Mouse (Mus musculus): ENCODE data around the gene Zfp704. TPM values are rescaled to one million over a fixed set of nuclear protein-coding genes. Genes with fewer than 3 reads are reported as not detected.
A peak's percentile ranks its signal among the peaks of the same experiment; 100 is the strongest.

The Zfp704 gene
- polyA plus RNA-seq, 1 experiment from 2014 or later, result 8.5 TPM

- no peaks in the 10 kb centered on the region for H3K36me3 ChIP-seq
- no peak overlapping the region for H3K27ac ChIP-seq (replicated peaks)
- no peaks in the 10 kb centered on the region for H3K27me3 ChIP-seq
- no peak for ATAC-seq (ENCODE audit: low read depth)
- H3K9ac ChIP-seq, result no peak overlapping the region
- H3K4me2 ChIP-seq, result no peak overlapping the region
- H3K4me1 ChIP-seq (replicated peaks), result no peaks in the 10 kb centered on the region; the same call in 1 of the 2 replicates
- H3K4me3 ChIP-seq, result no peak overlapping the region
- no peaks in the 10 kb centered on the region for H3K9me3 ChIP-seq
- 81% methylated on average over 6 of the region's 6 CpGs for WGBS
Observed at GRCm38 (mm10) chr3:9423669-9424068, 186.2 kb downstream of the Zfp704 start.

- WGBS, result 92% methylated on average over 4 of the region's 4 CpGs
- H3K9ac ChIP-seq, result no peak overlapping the region
Observed at GRCm38 (mm10) chr3:9408896-9409295, 201.0 kb downstream of the Zfp704 start.

DNA sequence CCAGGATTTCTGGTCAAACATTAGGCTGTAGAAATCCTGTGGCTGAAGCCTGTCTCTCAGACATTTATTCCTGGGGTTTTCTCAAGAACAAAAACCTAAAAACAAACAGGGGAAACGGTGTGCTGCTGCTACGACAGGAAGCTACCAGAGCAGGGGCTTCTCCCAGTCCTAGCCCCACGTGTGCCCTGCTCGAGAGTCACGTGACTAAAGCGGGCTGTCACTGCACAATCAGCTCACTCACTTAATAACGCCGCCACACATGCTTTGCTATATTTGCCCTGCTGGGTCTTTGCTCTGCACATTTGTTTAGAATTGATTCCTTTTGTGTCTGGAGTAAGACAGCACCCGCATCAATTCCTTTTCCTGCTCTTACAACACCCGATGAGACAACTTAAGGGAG is 202.1 kb downstream of the Zfp704 start:
- peaks cover 12% of the 10 kb centered on the region; the same call in 1 of the 2 replicates for H3K4me1 ChIP-seq (replicated peaks)
- H3K27me3 ChIP-seq, result no peaks in the 10 kb centered on the region
- H3K9ac ChIP-seq, result no peak overlapping the region
- no peaks in the 10 kb centered on the region for H3K36me3 ChIP-seq
- 0 out of 2 replicates have a peak overlapping the region, but pooled peaks have one; percentile 9 for H3K27ac ChIP-seq (replicated peaks)
- no peak overlapping the region for H3K4me3 ChIP-seq
- 78% methylated on average over 10 of the region's 10 CpGs for WGBS
- H3K9me3 ChIP-seq, result no peaks in the 10 kb centered on the region
- H3K4me2 ChIP-seq, result no peak overlapping the region
- no peak for ATAC-seq (ENCODE audit: low read depth)

More at GRCm38 (mm10) chr3:9408896-9409295, 201.0 kb downstream of the Zfp704 start:
- Histone ChIP-seq H3K4me1 (replicated peaks) (peaks cover under 1% of the 10 kb centered on the region; the same call in 1 of the 2 replicates), H3K4me2 (no peak overlapping the region), H3K36me3 (no peaks in the 10 kb centered on the region), H3K27me3 (no peaks in the 10 kb centered on the region), H3K9me3 (no peaks in the 10 kb centered on the region), H3K27ac (replicated peaks) (no peak overlapping the region), H3K4me3 (no peak overlapping the region)
- ATAC-seq (ENCODE audit: low read depth), result no peak

GRCm38 (mm10) chr3:9407119-9407546 is 202.8 kb downstream of the Zfp704 start:
- Histone ChIP-seq H3K4me2 (no peak overlapping the region), H3K27ac (replicated peaks) (0 out of 2 replicates have a peak overlapping the region, but pooled peaks have one; percentile 9), H3K36me3 (no peaks in the 10 kb centered on the region), H3K9me3 (no peaks in the 10 kb centered on the region), H3K9ac (no peak overlapping the region), H3K4me3 (no peak overlapping the region), H3K27me3 (no peaks in the 10 kb centered on the region), H3K4me1 (replicated peaks) (peaks cover 18% of the 10 kb centered on the region)
- WGBS, result 65% methylated on average over 9 of the region's 9 CpGs
- ATAC-seq (ENCODE audit: low read depth), result no peak

DNA sequence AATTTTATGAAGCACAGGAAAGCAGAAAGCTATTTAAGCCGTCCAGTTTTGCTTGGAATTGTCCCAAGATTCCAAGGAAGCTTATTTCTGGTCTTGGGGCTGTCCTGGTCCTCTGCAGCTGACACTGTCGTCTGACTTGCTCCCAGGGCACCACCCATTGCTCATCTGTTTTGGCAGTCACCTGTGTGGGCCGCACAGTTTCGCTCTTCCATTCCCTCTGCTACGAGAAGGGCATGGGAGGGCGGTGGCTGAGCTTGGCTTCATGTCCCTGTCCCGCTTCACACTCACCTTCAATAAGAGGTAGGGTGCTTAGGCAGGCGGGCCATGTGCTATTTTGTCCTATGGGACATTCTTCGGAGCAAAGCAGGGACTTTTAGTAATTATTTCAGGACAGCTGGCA is 204.5 kb downstream of the Zfp704 start:
- Histone ChIP-seq H3K9me3 (no peaks in the 10 kb centered on the region), H3K4me3 (no peak overlapping the region)
- WGBS, result 79% methylated on average over 9 of the region's 9 CpGs

DNA sequence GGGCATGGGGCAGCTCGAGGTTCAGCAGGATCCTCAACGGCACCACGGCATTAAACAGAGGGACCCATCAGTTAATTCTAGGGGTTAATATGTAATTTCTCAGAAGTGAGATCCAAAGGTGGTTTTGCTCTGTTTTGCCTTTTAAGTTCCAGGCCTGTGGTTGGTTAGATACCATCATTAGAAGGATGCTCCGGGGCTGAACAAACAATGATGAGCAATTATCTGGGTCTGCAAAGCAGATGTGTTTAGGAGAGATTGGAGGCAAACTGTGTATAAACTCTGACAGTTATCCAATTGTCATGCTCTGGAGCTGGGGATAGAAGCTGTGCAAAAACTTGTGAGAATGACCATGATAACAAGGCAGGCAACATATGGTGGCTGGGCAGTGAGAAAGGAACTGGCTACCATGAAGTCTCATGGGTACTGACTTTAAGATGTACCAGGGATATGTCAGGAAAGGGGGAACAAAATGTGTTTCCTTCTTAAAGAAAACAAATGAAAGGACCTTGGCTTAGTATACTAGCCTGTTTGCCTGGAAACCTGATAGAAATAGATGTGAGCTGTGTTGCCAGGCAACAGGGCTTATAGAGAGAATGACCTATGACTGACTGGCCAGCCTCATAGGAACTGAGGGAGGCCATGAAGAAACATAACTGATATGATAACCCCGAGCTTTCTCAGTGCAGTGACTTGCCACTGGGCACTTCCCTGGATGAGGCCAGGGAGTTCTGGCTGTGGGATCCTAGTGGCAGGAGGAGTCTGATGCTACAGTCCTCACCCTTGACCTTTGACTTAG is 206.4 kb downstream of the Zfp704 start:
- Histone ChIP-seq H3K4me3 (no peak overlapping the region), H3K9ac (0 out of 2 replicates have a peak overlapping the region, but pooled peaks have one; percentile 2), H3K27me3 (no peaks in the 10 kb centered on the region), H3K36me3 (no peaks in the 10 kb centered on the region), H3K27ac (replicated peaks) (peak overlapping the region; percentile 38; the same call in 1 of the 2 replicates), H3K9me3 (no peaks in the 10 kb centered on the region), H3K4me2 (no peak overlapping the region), H3K4me1 (replicated peaks) (peaks cover 37% of the 10 kb centered on the region)
- WGBS, result 68% methylated on average over 5 of the region's 5 CpGs
- no peak for ATAC-seq (ENCODE audit: low read depth)

More for the DNA sequence above, 204.5 kb downstream of the Zfp704 start:
- no peaks in the 10 kb centered on the region for H3K27me3 ChIP-seq
- peaks cover 36% of the 10 kb centered on the region for H3K4me1 ChIP-seq (replicated peaks)
- no peak for ATAC-seq (ENCODE audit: low read depth)
- no peak overlapping the region for H3K4me2 ChIP-seq
- no peak overlapping the region for H3K27ac ChIP-seq (replicated peaks)
- no peak overlapping the region for H3K9ac ChIP-seq
- no peaks in the 10 kb centered on the region for H3K36me3 ChIP-seq

- H3K4me2 ChIP-seq, result no peak overlapping the region
- peak; percentile 29; the same call in 1 of the 2 replicates for ATAC-seq (ENCODE audit: low read depth)
- peaks cover 37% of the 10 kb centered on the region for H3K4me1 ChIP-seq (replicated peaks)
- H3K4me3 ChIP-seq, result no peak overlapping the region
- H3K9me3 ChIP-seq, result no peaks in the 10 kb centered on the region
- H3K27ac ChIP-seq (replicated peaks), result peak overlapping the region; percentile 38; the same call in 1 of the 2 replicates
- no peak overlapping the region for H3K9ac ChIP-seq
- H3K27me3 ChIP-seq, result no peaks in the 10 kb centered on the region
- no peaks in the 10 kb centered on the region for H3K36me3 ChIP-seq
- 31% methylated on average over 5 of the region's 5 CpGs for WGBS
Observed at GRCm38 (mm10) chr3:9402836-9403235, 207.0 kb downstream of the Zfp704 start.

DNA sequence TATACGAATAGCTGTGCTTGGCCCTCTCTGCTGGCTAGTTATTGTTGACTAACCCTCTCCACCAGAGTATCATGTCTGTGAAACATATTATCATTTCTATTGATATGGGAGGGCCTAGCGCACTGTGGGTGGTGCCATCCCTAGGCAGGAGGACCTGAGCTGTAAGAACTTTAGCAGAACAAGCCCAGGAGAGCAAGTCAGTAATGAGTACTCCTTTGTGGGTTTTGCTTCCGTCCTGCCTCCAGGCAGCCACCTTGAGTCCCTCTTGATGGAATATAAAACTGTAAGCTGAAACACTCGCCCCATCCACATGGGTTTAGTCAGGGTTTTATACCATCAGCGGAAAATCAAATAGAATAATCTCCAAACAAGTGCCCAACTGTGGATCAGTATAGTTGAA is 207.5 kb downstream of the Zfp704 start:
- H3K27me3 ChIP-seq, result no peaks in the 10 kb centered on the region
- WGBS, result 82% methylated on average over 5 of the region's 5 CpGs
- no peaks in the 10 kb centered on the region for H3K36me3 ChIP-seq
- H3K9ac ChIP-seq, result no peak overlapping the region
- no peak overlapping the region for H3K27ac ChIP-seq (replicated peaks)
- no peak for ATAC-seq (ENCODE audit: low read depth)
- H3K9me3 ChIP-seq, result no peaks in the 10 kb centered on the region
- no peak overlapping the region for H3K4me2 ChIP-seq
- H3K4me1 ChIP-seq (replicated peaks), result peaks cover 37% of the 10 kb centered on the region
- H3K4me3 ChIP-seq, result no peak overlapping the region

- Histone ChIP-seq H3K27me3 (no peaks in the 10 kb centered on the region), H3K4me1 (replicated peaks) (peaks cover 37% of the 10 kb centered on the region), H3K4me2 (no peak overlapping the region), H3K9me3 (no peaks in the 10 kb centered on the region), H3K4me3 (no peak overlapping the region), H3K27ac (replicated peaks) (no peak overlapping the region), H3K9ac (no peak overlapping the region), H3K36me3 (no peaks in the 10 kb centered on the region)
- no peak for ATAC-seq (ENCODE audit: low read depth)
- 37% methylated on average over 6 of the region's 6 CpGs for WGBS
Observed at GRCm38 (mm10) chr3:9401685-9402084, 208.2 kb downstream of the Zfp704 start.

DNA sequence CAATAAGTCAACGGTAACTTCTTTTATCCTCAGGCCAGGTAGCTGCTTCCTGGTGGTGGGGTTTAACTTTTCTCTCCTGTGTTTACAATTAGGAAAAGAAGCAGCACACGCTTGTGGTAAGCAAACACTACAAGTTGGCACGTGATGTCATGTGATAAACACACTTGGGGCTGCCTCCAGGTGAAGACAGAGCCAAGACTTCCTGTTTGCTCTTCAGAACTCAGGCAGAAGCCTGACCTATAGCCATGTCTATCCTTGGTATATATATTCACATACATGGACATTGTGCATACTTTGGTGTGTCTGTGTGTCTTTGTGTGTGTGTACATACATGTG is 209.0 kb downstream of the Zfp704 start:
- 0 out of 2 replicates have a peak, but pooled peaks have one; percentile 12 for ATAC-seq (ENCODE audit: low read depth)
- Histone ChIP-seq H3K9me3 (no peaks in the 10 kb centered on the region), H3K27me3 (no peaks in the 10 kb centered on the region), H3K9ac (no peak overlapping the region), H3K36me3 (no peaks in the 10 kb centered on the region), H3K4me1 (replicated peaks) (peaks cover 37% of the 10 kb centered on the region), H3K4me3 (no peak overlapping the region), H3K4me2 (no peak overlapping the region), H3K27ac (replicated peaks) (no peak overlapping the region)
- WGBS, result 65% methylated on average over 3 of the region's 3 CpGs

- H3K9me3 ChIP-seq, result no peaks in the 10 kb centered on the region
- no peaks in the 10 kb centered on the region for H3K27me3 ChIP-seq
- no peak overlapping the region for H3K27ac ChIP-seq (replicated peaks)
- no peaks in the 10 kb centered on the region for H3K36me3 ChIP-seq
- H3K4me3 ChIP-seq, result no peak overlapping the region
- no peak overlapping the region for H3K4me2 ChIP-seq
- H3K9ac ChIP-seq, result no peak overlapping the region
- WGBS, result 43% methylated on average over 3 of the region's 3 CpGs
- peaks cover 37% of the 10 kb centered on the region for H3K4me1 ChIP-seq (replicated peaks)
- ATAC-seq (ENCODE audit: low read depth), result peak; percentile 70; the same call in 1 of the 2 replicates
Observed at GRCm38 (mm10) chr3:9400201-9400885, 209.5 kb downstream of the Zfp704 start.

GRCm38 (mm10) chr3:9398271-9398670 is 211.6 kb downstream of the Zfp704 start:
- ATAC-seq (ENCODE audit: low read depth), result no peak
- Histone ChIP-seq H3K36me3 (no peaks in the 10 kb centered on the region), H3K4me3 (no peak overlapping the region), H3K4me1 (replicated peaks) (peaks cover 30% of the 10 kb centered on the region), H3K4me2 (no peak overlapping the region), H3K9me3 (no peaks in the 10 kb centered on the region), H3K27ac (replicated peaks) (no peak overlapping the region), H3K27me3 (no peaks in the 10 kb centered on the region), H3K9ac (no peak overlapping the region)
- 74% methylated on average over 5 of the region's 5 CpGs for WGBS

All from neural tube, embryonic 13.5 days (tissue).